Mouse (Mus musculus) hindbrain, embryonic 16.5 days (tissue): ENCODE measurements at regions not wholly inside any gene's neighbourhood (a gene's known extent, or its start where the extent isn't known, plus 50 kb on each side); places are given as distances from the start of the nearest gene placed in this dataset.

Experiments used
- ATAC-seq: fragments of 200-750 bp; cut with Nextera tagmentation; 2 replicates; pipeline ENCODE4 v1.8.0; 2017; ENCODE audit warnings: moderate TSS enrichment, moderate library complexity
- H3K27ac ChIP-seq: fragments of 300-500 bp; sonication (generic); 2 replicates; pipeline ENCODE4 v1.5.1; 2014; ENCODE audit warnings: low read depth, mild to moderate bottlenecking, control low read depth, low read length, moderate library complexity
- H3K27me3 ChIP-seq: fragments of 300-500 bp; sonication (generic); replicated peaks from 2 replicates; pipeline ENCODE4 v1.6.1; 2014; ENCODE audit warnings: low read length; ENCODE audit not compliant: control insufficient read depth, insufficient read depth
- H3K36me3 ChIP-seq: fragments of 300-500 bp; sonication (generic); 2 replicates; pipeline ENCODE4 v1.6.1; 2014; ENCODE audit warnings: mild to moderate bottlenecking, low read length, moderate library complexity, mixed read lengths; ENCODE audit not compliant: control insufficient read depth, insufficient read depth
- H3K4me1 ChIP-seq: fragments of 300-500 bp; sonication (generic); 2 replicates; pipeline ENCODE4 v1.6.1; 2014; ENCODE audit warnings: low read depth, low read length; ENCODE audit not compliant: control insufficient read depth, insufficient read depth
- H3K4me2 ChIP-seq: fragments of 300-500 bp; sonication (generic); 2 replicates; pipeline ENCODE4 v1.6.1; 2014; ENCODE audit warnings: mild to moderate bottlenecking, low read length, control low read depth, moderate library complexity
- H3K4me3 ChIP-seq: fragments of 300-500 bp; sonication (generic); 2 replicates; pipeline ENCODE4 v1.5.1; 2014; ENCODE audit warnings: mild to moderate bottlenecking, low read length, control low read depth, moderate library complexity
- H3K9ac ChIP-seq: fragments of 300-500 bp; sonication (generic); 2 replicates; pipeline ENCODE4 v1.6.1; 2014; ENCODE audit warnings: low read depth, mild to moderate bottlenecking, control low read depth, low read length, moderate library complexity
- H3K9me3 ChIP-seq: fragments of 300-500 bp; sonication (generic); 2 replicates; pipeline ENCODE4 v1.6.1; 2014; ENCODE audit warnings: mild to moderate bottlenecking, low read length, moderate library complexity; ENCODE audit not compliant: control insufficient read depth
- WGBS: fragments of 180-500 bp; shearing (Covaris S2); extraction: QIAGEN DNeasy Blood & Tissue Kit; methylation state at CpG from one replicate; pipeline ENCODE4 v1.1.7; 2014; 5-methylcytosine and 5-hydroxymethylcytosine counted together

- H3K9me3 ChIP-seq: no peaks in the 10 kb centered on the region
- no peaks in the 10 kb centered on the region for H3K27me3 ChIP-seq
- ATAC-seq: peak; percentile 79
- no peak overlapping the region for H3K27ac ChIP-seq
- WGBS: 26% methylated on average over 7 of the region's 7 CpGs
- H3K4me2 ChIP-seq: no peak overlapping the region
- H3K36me3 ChIP-seq: no peaks in the 10 kb centered on the region
- H3K4me1 ChIP-seq: no peaks in the 10 kb centered on the region
- H3K4me3 ChIP-seq: no peak overlapping the region
- H3K9ac ChIP-seq: no peak overlapping the region
Measured at GRCm38 (mm10) chrX:68313486-68313885, 364.9 kb upstream of the Fmr1 start.
